Mouse (Mus musculus) Patski (cell line): ENCODE data around the gene Pou3f3. TPM values are rescaled to one million over a fixed set of nuclear protein-coding genes. Genes with fewer than 3 reads are reported as not detected.

Experiments
- ATAC-seq: fragments of 100-300 bp; one replicate; pipeline ENCODE4 v1.8.0; 2021
- CTCF ChIA-PET: fragments of 350-600 bp; sonication (Branson Sonifier 250); formaldehyde crosslinking; loops from one replicate; lab custom pipeline; 2022; ENCODE audit warnings: inconsistent platforms; lab: Charles Lee
- POLR2A ChIA-PET: fragments of 350-600 bp; sonication (Branson Sonifier 250); formaldehyde crosslinking; loops from one replicate; lab custom pipeline; 2022; ENCODE audit warnings: antibody characterized with exemption, inconsistent platforms; lab: Charles Lee
- DNase-seq: peaks from one replicate; pipeline ENCODE4 v3.0.0-alpha.2; 2011; ENCODE audit warnings: low read depth, low spot score
- H3K27me3 ChIP-seq: fragments of 371-371 bp; one replicate; pipeline ENCODE4 v1.5.1; 2021
- CTCF ChIP-seq: fragments of 100-300 bp; IDR thresholded peaks from one replicate; pipeline ENCODE4 v1.5.1; 2021
- in situ Hi-C: fragments of 300-500 bp; cut with MboI; formaldehyde crosslinking; loops from 3 replicates; pipeline ENCODE4 v1.11.1; 2018; ENCODE audit warnings: low pct_unique_long_range_greater_than_20kb, mixed read lengths
- polyA plus RNA-seq: library from polyadenylated mRNA; unstranded; gene quantifications from one replicate; pipeline ENCODE4 v1.2.3, GENCODE M21; 2021

Gene Pou3f3
- polyA plus RNA-seq, 1 experiment from 2014 or later = 36.5 TPM

- CTCF ChIA-PET = interaction anchor here (1.7 to 4.6 kb wide), 5 partner anchors 11 to 66 kb away, joined by 6 to 41 read pairs (median 7); no protein-coding TSS in a partner anchor
- TF ChIP-seq CTCF = no peak
- ATAC-seq = peak; percentile 15
- POLR2A ChIA-PET = interaction anchor here (1.3 to 5.6 kb wide), 9 partner anchors 11 to 455 kb away, joined by 3 to 98 read pairs (median 5); partner anchors contain the start of gene Pou3f3
- in situ Hi-C loops = loop anchor here (10.0 to 25.0 kb wide), 7 partner anchors 61 to 1826 kb away; partner anchors contain the start of genes AI597479 and Tgfbrap1
- no peak for DNase-seq
- no peaks in the 10 kb centered on the region for H3K27me3 ChIP-seq
These were observed 17.8 kb downstream of the Pou3f3 start for GRCm38 (mm10) chr1:42713104-42713932.

- POLR2A ChIA-PET = interaction anchor here (1.3 to 5.6 kb wide), 7 partner anchors 12 to 456 kb away, joined by 3 to 98 read pairs (median 5); partner anchors contain the start of gene Pou3f3
- in situ Hi-C loops = loop anchor here (10.0 to 25.0 kb wide), 7 partner anchors 61 to 1827 kb away; partner anchors contain the start of genes AI597479 and Tgfbrap1
- TF ChIP-seq CTCF = no peak
- CTCF ChIA-PET = interaction anchor here (1.6 to 4.6 kb wide), 7 partner anchors 12 to 65 kb away, joined by 6 to 41 read pairs (median 7); no protein-coding TSS in a partner anchor
- DNase-seq = no peak
- peak; percentile 76 for ATAC-seq
- no peaks in the 10 kb centered on the region for H3K27me3 ChIP-seq
These were observed 18.7 kb downstream of the Pou3f3 start for GRCm38 (mm10) chr1:42714016-42714931.

- in situ Hi-C loops = loop anchor here (10.0 to 25.0 kb wide), 7 partner anchors 56 to 1831 kb away; partner anchors contain the start of genes AI597479 and Tgfbrap1
- CTCF ChIA-PET = interaction anchor here (1.0 to 3.5 kb wide), 5 partner anchors 17 to 61 kb away, joined by 3 to 19 read pairs (median 4); no protein-coding TSS in a partner anchor
- H3K27me3 ChIP-seq = no peaks in the 10 kb centered on the region
- POLR2A ChIA-PET = interaction anchor here (1.1 kb wide), 1 partner anchor 10 kb away, joined by 3 read pairs; no protein-coding TSS in a partner anchor
- ATAC-seq = peak; percentile 24
- TF ChIP-seq CTCF = no peak
- DNase-seq = no peak
These were observed 23.0 kb downstream of the Pou3f3 start for GRCm38 (mm10) chr1:42718549-42718948.

- ATAC-seq (no peak), DNase-seq (no peak)
- H3K27me3 ChIP-seq = no peaks in the 10 kb centered on the region
- ChIA-PET CTCF (interaction anchor here (1.0 kb wide), 1 partner anchor 22 kb away, joined by 3 read pairs; no protein-coding TSS in a partner anchor), POLR2A (no interaction called here)
- in situ Hi-C loops = loop anchor here (25.0 kb wide), 3 partner anchors 366 to 1834 kb away; partner anchors contain the start of genes AI597479 and Tgfbrap1
- no peak for TF ChIP-seq CTCF
These were observed 25.8 kb downstream of the Pou3f3 start for GRCm38 (mm10) chr1:42721353-42721752.

- ChIA-PET POLR2A (interaction anchor here (0.5 kb wide), 1 partner anchor 25 kb away, joined by 3 read pairs; no protein-coding TSS in a partner anchor), CTCF (interaction anchor here (1.1 to 2.1 kb wide), 2 partner anchors 12 to 20 kb away, joined by 3 to 5 read pairs; no protein-coding TSS in a partner anchor)
- no peaks in the 10 kb centered on the region for H3K27me3 ChIP-seq
- TF ChIP-seq CTCF = no peak
- no peak for DNase-seq
- in situ Hi-C loops = loop anchor here (25.0 kb wide), 3 partner anchors 363 to 1837 kb away; partner anchors contain the start of genes AI597479 and Tgfbrap1
- ATAC-seq = no peak
These were observed 28.3 kb downstream of the Pou3f3 start for GRCm38 (mm10) chr1:42723769-42724300.

- in situ Hi-C loops = loop anchor here (25.0 kb wide), 3 partner anchors 362 to 1838 kb away; partner anchors contain the start of genes AI597479 and Tgfbrap1
- CTCF ChIA-PET = interaction anchor here (2.1 kb wide), 1 partner anchor 11 kb away, joined by 5 read pairs; no protein-coding TSS in a partner anchor
- POLR2A ChIA-PET = interaction anchor here (1.0 kb wide), 1 partner anchor 29 kb away, joined by 6 read pairs; no protein-coding TSS in a partner anchor
These were observed 29.3 kb downstream of the Pou3f3 start for GRCm38 (mm10) chr1:42724881-42725280.

GRCm38 (mm10) chr1:42727161-42727560 lies 31.6 kb downstream of the Pou3f3 start:
- ATAC-seq = no peak
- in situ Hi-C loops = no loop called here

More at GRCm38 (mm10) chr1:42724881-42725280, 29.3 kb downstream of the Pou3f3 start:
- DNase-seq (no peak), ATAC-seq (no peak)
- no peaks in the 10 kb centered on the region for H3K27me3 ChIP-seq
- TF ChIP-seq CTCF = no peak

GRCm38 (mm10) chr1:42727676-42728075 lies 32.1 kb downstream of the Pou3f3 start:
- ChIA-PET POLR2A (interaction anchor here (1.3 kb wide), 1 partner anchor 9 kb away, joined by 3 read pairs; no protein-coding TSS in a partner anchor), CTCF (interaction anchor here (1.1 kb wide), 1 partner anchor 12 kb away, joined by 3 read pairs; no protein-coding TSS in a partner anchor)
- in situ Hi-C loops = no loop called here
- no peak for TF ChIP-seq CTCF
- DNase-seq (no peak), ATAC-seq (no peak)
- H3K27me3 ChIP-seq = no peaks in the 10 kb centered on the region

More at GRCm38 (mm10) chr1:42727161-42727560, 31.6 kb downstream of the Pou3f3 start:
- ChIA-PET CTCF (interaction anchor here (1.1 kb wide), 1 partner anchor 12 kb away, joined by 3 read pairs; no protein-coding TSS in a partner anchor), POLR2A (no interaction called here)
- no peak for TF ChIP-seq CTCF
- no peak for DNase-seq
- no peaks in the 10 kb centered on the region for H3K27me3 ChIP-seq
